Mouse (Mus musculus) thymus, postnatal 0 days (tissue): ENCODE results near the gene Mucl3. TPM values are rescaled to one million over a fixed set of nuclear protein-coding genes. Genes with fewer than 3 reads are reported as not detected.

Experiments
- DNase-seq: peaks from one replicate; pipeline ENCODE4 v3.0.0-alpha.2; 2015; ENCODE audit warnings: low spot score
- polyA plus RNA-seq: library from polyadenylated mRNA; unstranded; fragments of >200 nt; fragmentation: Nextera tagmentation; extraction: Ambion mirVana; gene quantifications from 2 replicates; pipeline ENCODE4 v1.2.1, GENCODE M21; 2015

The Mucl3 gene
- polyA plus RNA-seq, 1 experiment from 2014 or later = 0.10 TPM

DNA sequence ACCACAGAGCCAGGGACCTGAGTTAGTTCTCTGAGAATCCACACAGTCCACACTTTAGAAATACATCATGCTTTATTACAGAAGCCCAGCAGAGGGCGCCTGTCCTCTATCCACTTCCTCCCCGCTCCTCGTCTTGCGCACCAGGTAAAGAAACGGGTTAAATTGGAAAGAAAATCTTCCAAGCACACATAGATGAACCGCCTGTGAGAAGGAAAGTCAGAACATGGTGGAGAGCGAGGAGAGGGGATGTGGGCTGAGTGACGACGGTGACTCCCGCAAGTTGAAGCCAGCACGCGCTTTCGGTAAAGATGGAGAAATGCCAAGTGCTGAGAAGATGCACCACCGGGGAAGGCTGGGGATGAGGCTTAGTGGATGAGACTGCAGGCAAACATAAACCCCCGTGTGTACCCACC lies 7.8 kb downstream of the Mucl3 start:
- peak; percentile 66 for DNase-seq

DNA sequence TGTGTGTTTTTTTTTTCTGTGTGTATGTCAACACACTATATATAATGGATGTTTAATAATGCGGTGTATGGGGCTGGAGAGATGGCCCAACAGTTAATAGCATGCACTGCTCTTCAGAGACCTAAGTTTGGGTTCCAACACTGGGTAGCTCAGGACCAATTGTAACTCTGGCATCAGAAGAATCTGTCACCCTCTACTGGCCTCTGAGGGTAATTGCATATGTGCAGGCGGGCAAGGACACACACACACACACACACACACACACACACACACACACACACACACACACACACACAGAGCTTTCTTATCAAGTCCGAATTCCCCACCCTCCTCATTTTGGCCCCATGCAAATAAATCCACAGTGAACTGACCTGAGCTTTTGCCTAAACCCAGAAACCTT lies 8.3 kb downstream of the Mucl3 start:
- peak; percentile 10 for DNase-seq

DNA sequence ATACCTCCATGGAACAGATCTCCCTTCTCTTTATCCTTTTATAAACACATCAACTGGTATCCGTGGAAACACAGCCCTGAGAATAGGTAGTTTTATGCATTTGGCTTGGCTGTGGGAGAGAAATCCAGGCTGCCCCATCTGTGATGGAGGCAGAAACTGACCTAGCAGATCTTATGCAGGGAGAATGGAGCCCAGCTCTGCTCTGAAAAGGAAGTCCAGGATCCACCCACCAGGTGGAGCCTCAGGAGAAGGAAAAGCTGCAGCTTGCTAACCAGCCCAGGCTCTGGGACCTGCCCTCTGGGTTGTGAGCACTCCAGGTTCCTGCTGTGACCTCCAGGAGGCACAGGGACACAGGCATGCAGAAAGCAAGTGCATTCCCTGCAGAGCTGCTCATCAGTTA lies 9.5 kb downstream of the Mucl3 start:
- DNase-seq = peak; percentile 42

DNA sequence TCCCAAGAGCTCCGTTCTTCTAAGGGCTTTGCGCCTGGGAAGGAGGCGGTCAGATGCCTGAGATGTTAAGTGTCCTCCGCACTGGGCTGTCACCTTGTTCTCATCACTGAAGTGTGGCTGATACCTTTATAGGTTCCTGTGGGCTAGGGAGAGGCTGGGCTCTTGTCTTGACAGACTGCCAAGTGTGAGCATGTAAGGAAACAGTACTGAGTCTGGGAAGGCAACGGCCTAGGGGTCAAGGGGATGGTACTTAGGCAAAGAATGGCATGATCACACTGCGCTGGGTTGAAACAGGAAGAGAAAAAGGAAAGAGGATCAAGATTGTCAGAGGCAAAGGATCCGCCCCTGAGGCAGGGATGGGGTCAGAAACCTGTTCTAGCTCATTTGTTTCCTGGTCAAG lies 17.0 kb downstream of the Mucl3 start, which contains the start of gene Gm9573:
Gene Gm9573, minus strand, starts transcription at position 101 of the 400 bp plus-strand sequence.
- no peak for DNase-seq

DNA sequence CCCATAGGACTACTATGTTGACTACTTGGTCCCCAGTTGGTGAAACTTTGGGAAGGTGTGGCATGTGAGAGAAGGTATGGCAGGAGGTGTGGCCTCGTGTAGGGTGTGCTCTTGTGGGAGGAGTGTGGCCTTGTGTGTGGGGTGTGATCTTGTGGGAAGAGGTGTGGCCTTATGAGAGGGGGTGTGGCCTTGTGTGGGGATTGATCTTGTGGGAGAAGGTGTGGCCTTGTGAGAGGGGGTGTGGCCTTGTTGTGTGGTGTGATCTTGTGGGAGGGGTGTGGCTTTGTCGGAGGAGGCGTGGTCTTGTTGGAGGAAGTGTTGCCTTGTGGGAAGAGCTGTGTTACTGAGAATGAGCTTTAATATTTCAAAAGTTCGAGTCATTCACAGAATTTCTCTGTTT lies 26.4 kb downstream of the Mucl3 start:
- DNase-seq = no peak

DNA sequence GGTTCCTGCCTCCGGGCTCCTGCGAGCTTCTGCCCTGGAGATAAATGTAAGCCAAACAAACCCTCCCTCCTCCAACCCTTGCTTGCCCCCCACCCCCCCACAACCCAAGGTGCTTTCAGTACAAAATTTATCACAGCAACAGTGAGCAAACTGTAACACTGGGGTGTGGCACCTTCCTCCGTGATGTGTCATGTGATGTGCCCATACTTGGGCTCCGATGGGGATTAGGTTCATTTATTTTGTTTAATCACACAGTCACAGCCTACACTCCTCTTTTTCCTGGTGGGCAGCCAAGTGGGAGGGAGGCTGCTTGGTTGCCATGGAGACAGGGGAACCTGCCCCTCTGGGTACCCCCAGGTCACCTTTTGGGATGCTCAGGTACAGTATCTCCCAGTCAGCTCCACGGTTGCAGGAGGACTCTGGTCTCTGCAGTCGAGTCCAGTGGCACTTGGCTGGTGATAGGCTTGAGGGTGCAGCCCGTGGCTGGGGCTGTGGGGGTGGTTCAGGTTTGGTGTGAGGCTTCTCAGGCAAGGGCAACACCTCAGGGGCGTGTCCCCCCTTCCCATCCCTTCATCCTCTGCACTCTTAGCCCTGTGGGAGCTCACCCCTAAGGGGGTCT lies 41.6 kb downstream of the Mucl3 start:
- DNase-seq = no peak

DNA sequence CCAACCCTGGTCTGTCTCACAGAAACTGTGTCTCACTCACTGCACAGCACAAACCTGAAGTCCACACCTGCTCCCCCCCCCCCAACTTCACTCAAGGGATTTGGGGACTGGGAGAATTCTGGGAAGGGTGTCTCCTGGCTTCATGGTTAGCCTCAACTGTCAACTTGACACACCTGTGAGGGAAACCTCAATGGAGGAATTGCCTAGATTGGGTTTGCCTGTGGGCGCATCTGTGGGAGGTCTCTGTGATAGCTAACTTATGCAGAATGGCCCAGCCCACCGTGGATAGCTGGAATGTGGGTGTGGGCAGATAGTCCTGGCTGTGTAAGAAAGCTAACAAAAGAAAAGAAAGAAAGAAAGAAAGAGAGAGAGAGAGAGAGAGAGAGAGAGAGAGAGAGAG lies 42.2 kb downstream of the Mucl3 start, which contains the start of gene Sfta2:
Gene Sfta2, plus strand, starts transcription at position 301 of the 400 bp plus-strand sequence.
- DNase-seq = no peak

DNA sequence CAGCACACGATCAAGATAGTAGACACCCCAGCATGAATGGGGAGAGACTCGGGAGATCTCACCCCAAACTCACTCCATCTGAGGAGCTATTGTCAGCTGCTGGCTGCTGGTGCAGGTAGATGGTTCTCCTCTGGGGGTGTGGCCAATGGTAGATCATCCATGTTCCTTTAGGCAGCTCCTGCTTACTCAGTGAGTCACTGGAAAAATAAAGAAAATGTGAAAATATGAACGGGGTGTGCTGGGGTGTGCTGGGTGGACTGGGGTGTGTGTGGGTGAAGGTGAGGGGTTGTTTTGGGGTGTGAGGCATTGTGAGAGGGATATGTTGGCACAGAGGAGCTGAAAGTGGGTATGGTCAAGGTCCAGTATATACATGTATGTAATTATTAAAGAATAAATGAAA lies 46.1 kb downstream of the Mucl3 start:
- no peak for DNase-seq

DNA sequence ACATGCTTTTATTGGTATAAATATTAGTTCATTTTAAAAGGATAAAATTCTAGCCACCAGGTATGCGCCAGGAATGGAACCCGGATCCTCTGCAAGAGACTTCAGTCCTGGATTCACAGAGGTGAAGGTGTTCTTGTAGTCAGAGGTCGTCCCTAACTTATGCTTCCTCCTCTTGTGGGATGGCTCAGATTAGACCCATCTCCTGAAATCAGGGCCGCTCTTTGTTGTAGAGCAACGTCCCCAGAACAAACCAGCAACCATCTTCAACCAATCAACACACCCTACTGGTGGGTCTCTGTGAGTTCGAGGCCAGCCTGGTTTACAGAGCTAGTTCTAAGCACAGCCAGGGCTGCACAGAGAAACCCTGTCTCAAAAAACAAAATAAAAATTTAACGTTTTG lies 49.0 kb downstream of the Mucl3 start:
- no peak for DNase-seq

DNA sequence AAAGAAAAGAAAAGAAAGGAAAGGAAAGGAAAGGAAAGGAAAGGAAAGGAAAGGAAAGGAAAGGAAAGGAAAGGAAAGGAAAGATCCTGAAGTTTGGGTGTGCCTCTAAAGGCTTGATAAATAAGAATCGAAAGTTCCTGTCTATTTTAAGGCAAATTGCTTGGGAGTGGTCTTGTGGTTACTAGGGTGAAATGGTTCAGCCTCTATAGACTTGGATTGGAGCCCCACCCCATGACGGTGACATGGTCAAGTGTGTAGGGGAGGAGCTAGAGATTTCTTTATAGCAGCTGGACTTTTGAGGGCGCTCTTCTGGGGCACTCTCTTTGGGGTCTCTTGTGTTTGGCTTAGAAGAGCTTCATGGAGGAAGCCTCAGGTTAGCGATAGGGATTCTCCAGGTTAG lies 49.7 kb downstream of the Mucl3 start:
- DNase-seq = no peak

DNA sequence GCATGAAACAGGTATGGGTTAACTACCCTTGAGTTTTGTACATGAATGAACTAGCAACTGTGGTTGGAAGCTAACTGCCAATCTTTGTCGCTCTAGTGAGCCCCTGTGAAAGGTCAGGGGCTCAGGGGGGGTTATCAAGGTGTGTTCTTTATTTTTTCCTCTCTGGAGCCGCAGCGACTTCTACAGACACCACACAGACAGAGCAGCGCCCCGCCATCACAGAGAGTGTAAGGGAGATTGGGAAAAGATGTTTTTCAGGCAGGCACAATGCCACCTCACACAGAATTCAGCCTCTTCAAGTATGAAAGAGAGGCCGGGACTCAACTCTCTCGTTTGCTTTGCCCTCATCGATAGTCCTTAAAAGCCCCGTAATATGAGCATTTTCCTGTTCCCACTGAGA lies 51.4 kb downstream of the Mucl3 start:
- DNase-seq = no peak

DNA sequence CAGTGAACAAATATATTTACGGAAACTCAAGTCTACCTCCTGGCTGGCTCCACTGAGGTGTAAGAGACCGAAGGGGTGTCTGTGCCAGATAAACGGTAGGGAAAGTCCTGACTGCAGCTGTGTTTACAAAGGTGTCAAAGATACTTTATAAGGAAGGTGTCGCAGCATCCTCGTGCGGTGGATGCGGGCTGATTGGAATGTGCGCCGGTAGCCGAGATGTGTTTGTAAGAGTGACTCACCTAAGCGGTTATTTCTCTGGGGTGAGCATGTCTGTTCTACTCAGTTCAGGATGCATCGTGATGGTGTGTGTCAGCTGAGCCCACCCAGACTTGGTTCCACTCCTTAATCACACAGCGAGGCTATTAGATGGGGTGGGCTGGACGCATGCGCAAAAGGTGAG lies 51.8 kb downstream of the Mucl3 start:
- DNase-seq = no peak

DNA sequence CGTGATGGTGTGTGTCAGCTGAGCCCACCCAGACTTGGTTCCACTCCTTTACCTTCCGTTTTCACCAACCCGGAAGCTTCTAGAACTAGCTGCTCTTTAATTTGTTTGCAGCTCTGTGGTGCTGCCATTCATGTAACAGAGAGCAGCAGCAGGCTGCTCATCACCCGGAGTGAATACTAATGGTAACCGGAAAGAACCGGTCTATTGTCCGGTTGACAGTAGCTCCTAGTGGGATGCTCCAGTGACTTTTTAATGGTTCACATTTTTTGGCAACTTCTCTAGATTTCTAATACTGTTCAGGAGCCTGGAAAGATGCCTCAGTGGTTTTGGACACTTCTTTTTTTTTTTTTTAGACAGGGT lies 52.3 kb downstream of the Mucl3 start:
- DNase-seq = no peak

DNA sequence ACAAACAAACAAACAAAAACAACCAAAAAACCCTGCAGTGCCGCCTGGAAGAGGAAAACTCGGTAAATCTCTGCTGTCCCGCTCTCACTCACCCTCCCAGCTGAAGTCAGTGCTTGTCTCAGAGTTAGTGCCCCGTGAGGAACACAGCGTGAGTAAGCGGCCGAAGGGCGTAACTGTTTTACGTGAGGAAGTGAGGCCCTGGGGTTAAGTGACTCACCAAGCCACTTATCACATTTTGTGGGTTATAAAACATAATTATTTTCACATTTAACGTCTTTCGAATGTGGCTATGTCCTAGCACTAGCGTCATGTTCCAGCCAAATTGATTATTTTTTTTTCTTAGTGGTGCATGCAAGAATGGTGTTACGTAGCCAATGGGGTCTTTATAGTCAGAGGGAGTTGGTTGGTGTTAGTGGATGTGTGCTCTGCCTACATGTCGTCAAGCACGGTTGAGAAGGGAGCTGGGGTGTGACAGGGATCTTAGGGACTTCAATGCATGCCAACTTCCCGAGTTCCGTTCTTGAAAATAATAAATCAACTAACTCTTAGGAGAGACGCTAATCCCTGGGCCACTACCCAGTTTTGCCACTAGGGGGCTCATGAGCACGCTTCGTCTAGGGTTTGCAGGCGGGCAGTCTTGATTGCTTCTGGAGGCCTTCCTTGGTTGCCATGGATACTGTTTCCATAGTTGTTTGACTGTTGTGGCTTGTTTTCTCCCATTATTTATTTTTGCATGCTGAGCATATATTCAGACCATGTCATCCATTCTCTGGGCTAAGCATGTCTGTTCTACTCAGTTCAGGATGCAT lies 52.9 kb downstream of the Mucl3 start:
- peak; percentile 65 for DNase-seq

DNA sequence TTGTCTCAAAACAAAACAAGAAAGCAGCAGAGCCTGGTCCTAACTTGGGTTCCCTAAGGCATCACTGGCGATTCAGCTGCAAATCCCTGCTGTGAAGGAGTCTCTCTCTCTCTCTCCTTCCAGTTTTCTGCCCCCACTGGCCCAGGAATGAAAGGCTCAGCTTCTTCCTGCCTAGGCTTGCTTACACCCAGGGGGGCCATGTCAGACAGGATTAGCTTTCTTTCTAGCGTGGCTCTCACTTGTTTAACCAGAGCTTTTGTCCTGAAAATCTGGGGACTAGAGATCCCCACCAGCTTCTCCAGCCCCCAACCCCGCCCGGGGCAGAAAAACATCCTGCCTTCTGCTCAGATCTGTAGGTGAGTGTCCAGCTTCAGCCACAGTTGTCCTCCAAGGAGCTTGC lies 55.1 kb downstream of the Mucl3 start:
- DNase-seq = no peak

DNA sequence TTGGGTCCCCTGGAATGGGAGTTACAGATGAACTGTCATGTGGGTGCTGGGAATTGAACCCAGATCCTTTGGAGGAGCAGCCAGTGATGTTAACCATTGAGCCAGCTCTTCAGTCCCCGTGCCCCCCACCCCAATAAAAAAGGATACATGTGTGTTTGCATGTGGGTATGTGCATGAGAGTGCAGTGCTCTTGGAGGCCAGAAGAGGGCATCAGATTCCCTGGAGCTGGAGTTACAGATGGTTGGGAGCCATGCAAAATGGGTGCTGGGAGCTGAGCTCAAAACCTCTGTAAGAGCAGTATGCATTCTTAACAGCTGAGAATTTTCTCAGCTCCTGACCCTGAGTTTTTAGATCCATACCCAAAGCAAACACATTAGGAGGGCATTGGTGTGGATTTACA lies 56.2 kb downstream of the Mucl3 start:
- DNase-seq = no peak

Other genes with a start within 250 kb of the Mucl3 start
- 22.7 and 22.9 TPM in 2 replicates for gene H2-Q6, start 218.8 kb downstream of the Mucl3 start, polyA plus RNA-seq
- 37.3 and 38.8 TPM in 2 replicates for gene H2-Q7, start 204.5 kb downstream of the Mucl3 start, polyA plus RNA-seq
- 3.3 and 3.8 TPM in 2 replicates for gene H2-Q10, start 173.6 kb downstream of the Mucl3 start, polyA plus RNA-seq
- gene Pou5f1, start 137.7 kb downstream of the Mucl3 start, polyA plus RNA-seq = 0.44 and 0.62 TPM in 2 replicates
- 75.9 and 80.4 TPM in 2 replicates for gene Tcf19, start 126.9 kb downstream of the Mucl3 start, polyA plus RNA-seq
- 8.7 and 9.8 TPM in 2 replicates for gene Cchcr1, start 126.6 kb downstream of the Mucl3 start, polyA plus RNA-seq
- gene Psors1c2, start 110.5 kb downstream of the Mucl3 start, polyA plus RNA-seq = 10.2 and 12.7 TPM in 2 replicates
- 0.22 and 0.28 TPM in 2 replicates for gene Cdsn, start 91.6 kb downstream of the Mucl3 start, polyA plus RNA-seq
- gene 2300002M23Rik, start 76.2 kb downstream of the Mucl3 start, polyA plus RNA-seq = 1.3 and 6.3 TPM in 2 replicates
- gene Sfta2, start 42.1 kb downstream of the Mucl3 start, polyA plus RNA-seq = not detected in 2 replicates
- 0.18 and 0.23 TPM in 2 replicates for gene Gm9573, start 17.1 kb downstream of the Mucl3 start, polyA plus RNA-seq
- gene Vars2, start 23.9 kb upstream of the Mucl3 start, polyA plus RNA-seq = 22.5 and 27.0 TPM in 2 replicates
- gene Gtf2h4, start 30.0 kb upstream of the Mucl3 start, polyA plus RNA-seq = 267 and 319 TPM in 2 replicates
- 33.7 and 33.8 TPM in 2 replicates for gene Ddr1, start 60.9 kb upstream of the Mucl3 start, polyA plus RNA-seq
- 18.1 and 19.0 TPM in 2 replicates for gene Ier3, start 178.0 kb upstream of the Mucl3 start, polyA plus RNA-seq
- gene Flot1, start 179.5 kb upstream of the Mucl3 start, polyA plus RNA-seq = 88.3 and 93.1 TPM in 2 replicates
- gene Tubb5, start 194.6 kb upstream of the Mucl3 start, polyA plus RNA-seq = 942 and 997 TPM in 2 replicates
- 6.7 TPM in 2 replicates for gene Mdc1, start 197.8 kb upstream of the Mucl3 start, polyA plus RNA-seq
- 53.7 and 59.1 TPM in 2 replicates for gene Nrm, start 217.6 kb upstream of the Mucl3 start, polyA plus RNA-seq
- gene Ppp1r18, start 221.9 kb upstream of the Mucl3 start, polyA plus RNA-seq = 82.4 and 89.3 TPM in 2 replicates
- 48.9 and 50.6 TPM in 2 replicates for gene Dhx16, start 236.1 kb upstream of the Mucl3 start, polyA plus RNA-seq